Comparison of ENCODE assay signal across 13 mouse cellular contexts in genomic region chr11:100886188-100886740, GRCm38 (mm10). TPM values are rescaled to one million over a fixed set of nuclear protein-coding genes. Genes with fewer than 3 reads are reported as not detected.
A peak's percentile ranks its signal among the peaks of the same experiment; 100 is the strongest.
DNase-seq lines count a peak whose midpoint lies in the region; ATAC-seq and TF ChIP-seq lines count a peak whose summit lies in the region.
"Had no signal": no experiment of that assay in that cellular context is flagged by ENCODE, and none has a peak within 500 bp of the region (broad histone marks: within the 10 kb centered on the region; RNA-seq: fewer than 3 reads in every experiment).

No protein-coding gene starts in this region.

- peak overlapping the region; percentile 22; the same call in 1 of the 2 replicates for H3K4me2 ChIP-seq in heart, embryonic 11.5 days
- H3K4me2 ChIP-seq in liver, embryonic 15.5 days = peak overlapping the region; percentile 54

- peaks cover 2% of the 10 kb centered on the region for H3K36me3 ChIP-seq in heart, embryonic 11.5 days (ENCODE audit: control insufficient read depth, insufficient read depth, low read length)
- H3K36me3 ChIP-seq in G1E (replicated peaks) = peaks cover 96% of the 10 kb centered on the region
- H3K36me3 ChIP-seq in erythroblast, embryonic 14.5 days (ENCODE audit: control insufficient read depth) = peaks cover 81% of the 10 kb centered on the region
- peaks cover 48% of the 10 kb centered on the region for H3K36me3 ChIP-seq in liver, embryonic 15.5 days (replicated peaks)

- H3K9ac ChIP-seq in heart, embryonic 11.5 days (ENCODE audit: low read depth, low read length) = peak overlapping the region; percentile 39; the same call in 1 of the 2 replicates
- peak overlapping the region; percentile 7; the same call in 1 of the 2 replicates for H3K9ac ChIP-seq in liver, embryonic 15.5 days

- DNase-seq in heart, postnatal 4 days = no peak
- DNase-seq in G1E (ENCODE audit: low spot score) = no peak
- no peak for DNase-seq in left cerebral cortex, postnatal 25 days (ENCODE audit: low spot score in 2 of 2)
- DNase-seq in urinary bladder, postnatal 25 days (ENCODE audit: low spot score) = no peak
- DNase-seq in adrenal gland, postnatal 4 days (ENCODE audit: low spot score in 2 of 2) = no peak
- DNase-seq: heart, postnatal 36 days; kidney, adult 8-10 months; layer of hippocampus, adult 9-11 months; thymus, postnatal 25 days had no signal

- intact Hi-C loops in left cerebral cortex, postnatal 25 days (cut with DNase I) = no loop called here

- peaks cover 27% of the 10 kb centered on the region for H3K4me1 ChIP-seq in heart, embryonic 11.5 days (ENCODE audit: control insufficient read depth, insufficient read depth, low read length)
- H3K4me1 ChIP-seq in G1E (ENCODE audit: insufficient read depth, low read depth, low read length) = peaks cover 98% of the 10 kb centered on the region
- H3K4me1 ChIP-seq in erythroblast, embryonic 14.5 days (ENCODE audit: control insufficient read depth) = peaks cover 81% of the 10 kb centered on the region
- peaks cover 80% of the 10 kb centered on the region for H3K4me1 ChIP-seq in liver, embryonic 15.5 days (replicated peaks)

- peak overlapping the region; percentile 82 for H3K27ac ChIP-seq in heart, embryonic 11.5 days (ENCODE audit: low read depth, low read length)
- H3K27ac ChIP-seq in liver, embryonic 15.5 days (replicated peaks) = peak overlapping the region; percentile 83

- no peaks in the 10 kb centered on the region for H3K9me3 ChIP-seq in heart, embryonic 11.5 days (replicated peaks; ENCODE audit: control insufficient read depth, low read length)
- H3K9me3 ChIP-seq in G1E (replicated peaks) = no peaks in the 10 kb centered on the region
- no peaks in the 10 kb centered on the region for H3K9me3 ChIP-seq in erythroblast, embryonic 14.5 days (ENCODE audit: control insufficient read depth, low read length)
- H3K9me3 ChIP-seq in liver, embryonic 15.5 days (replicated peaks) = no peaks in the 10 kb centered on the region

- H3K4me3 ChIP-seq in heart, embryonic 11.5 days (ENCODE audit: low read depth, low read length) = no peak overlapping the region
- peak overlapping the region; percentile 48; the same call in 1 of the 2 replicates for H3K4me3 ChIP-seq in G1E (ENCODE audit: low read depth, low read length)
- H3K4me3 ChIP-seq in erythroblast, embryonic 14.5 days (replicated peaks) = peak overlapping the region; percentile 15
- H3K4me3 ChIP-seq in liver, embryonic 15.5 days (replicated peaks) = no peak overlapping the region

- TF ChIP-seq CTCF in G1E (IDR thresholded peaks at IDR 0.05; ENCODE audit: low read depth, low read length) = no peak

- ATAC-seq in heart, embryonic 11.5 days (replicated peaks; ENCODE audit: insufficient number of reproducible peaks, low FRiP score, low TSS enrichment) = peak; percentile 91
- peak; percentile 22; the same call in 1 of the 2 replicates for ATAC-seq in G1E (ENCODE audit: extremely low read depth, insufficient number of reproducible peaks, low FRiP score, poor library complexity, severe bottlenecking)
- peak; percentile 87 for ATAC-seq in liver, embryonic 15.5 days (ENCODE audit: insufficient read depth)
- ATAC-seq: forebrain, embryonic 16.5 days had no signal

- 18% methylated on average over 8 of the region's 8 CpGs for WGBS in heart, embryonic 11.5 days (ENCODE audit: insufficient replicate concordance)
- WGBS in liver, embryonic 15.5 days (ENCODE audit: insufficient replicate concordance) = 16% methylated on average over 8 of the region's 8 CpGs

- H3K27me3 ChIP-seq in heart, embryonic 11.5 days (ENCODE audit: control insufficient read depth, insufficient read depth, low read length) = no peaks in the 10 kb centered on the region
- H3K27me3 ChIP-seq in G1E (ENCODE audit: insufficient read depth, low read length) = no peaks in the 10 kb centered on the region
- no peaks in the 10 kb centered on the region for H3K27me3 ChIP-seq in erythroblast, embryonic 14.5 days (ENCODE audit: control insufficient read depth)
- no peaks in the 10 kb centered on the region for H3K27me3 ChIP-seq in liver, embryonic 15.5 days

RNA-seq across cellular contexts. Expression of gene Stat5a, which starts 27.1 kb away (rescaled TPM):
- 5.6 and 5.9 TPM in 2 replicates for polyA plus RNA-seq in heart, embryonic 11.5 days (2014; fragmentation: Nextera tagmentation; extraction: Ambion mirVana)
- total RNA-seq in heart, postnatal 4 days (2021) = 10 to 100 TPM; 15.7 to 17.4 TPM
- total RNA-seq in G1E (2014; fragmentation: Nextera tagmentation) (161 and 162 TPM in 2 replicates), G1E (2017) (106 and 112 TPM in 2 replicates)
- polyA plus RNA-seq in G1E (2012) = 157 and 161 TPM in 2 replicates
- polyA plus RNA-seq in erythroblast, embryonic 14.5 days (2012) = 0.17 and 0.25 TPM in 2 replicates
- 8.2 and 8.7 TPM in 2 replicates for polyA plus RNA-seq in liver, embryonic 15.5 days (2015; fragmentation: Nextera tagmentation; extraction: Ambion mirVana)
- total RNA-seq in left cerebral cortex, postnatal 25 days (2021) = 1 to 10 TPM; 2.1 to 2.2 TPM
- total RNA-seq in adrenal gland, postnatal 4 days (2021) = 10 to 100 TPM; 34.1 to 42.1 TPM

RNA-seq across cellular contexts. Expression of gene Stat5b, which starts 35.7 kb away (rescaled TPM):
- 26.4 and 32.0 TPM in 2 replicates for polyA plus RNA-seq in heart, embryonic 11.5 days (2014; fragmentation: Nextera tagmentation; extraction: Ambion mirVana)
- total RNA-seq in heart, postnatal 4 days (2021) = 10 to 100 TPM; 45.4 to 52.4 TPM
- total RNA-seq in G1E (2014; fragmentation: Nextera tagmentation) (91.4 and 93.0 TPM in 2 replicates), G1E (2017) (52.2 and 55.9 TPM in 2 replicates)
- polyA plus RNA-seq in G1E (2012) = 65.8 and 73.5 TPM in 2 replicates
- 0.67 and 0.90 TPM in 2 replicates for polyA plus RNA-seq in erythroblast, embryonic 14.5 days (2012)
- 20.6 and 22.5 TPM in 2 replicates for polyA plus RNA-seq in liver, embryonic 15.5 days (2015; fragmentation: Nextera tagmentation; extraction: Ambion mirVana)
- total RNA-seq in left cerebral cortex, postnatal 25 days (2021) = 10 to 100 TPM; 20.1 to 23.1 TPM
- total RNA-seq in adrenal gland, postnatal 4 days (2021) = 10 to 100 TPM; 68.2 to 68.7 TPM

RNA-seq across cellular contexts. Expression of gene Stat3, which starts 53.1 kb away (rescaled TPM):
- 45.0 and 49.0 TPM in 2 replicates for polyA plus RNA-seq in heart, embryonic 11.5 days (2014; fragmentation: Nextera tagmentation; extraction: Ambion mirVana)
- 100 to 1,000 TPM; 111 to 115 TPM for total RNA-seq in heart, postnatal 4 days (2021)
- 81.1 and 87.5 TPM in 2 replicates for total RNA-seq in G1E (2014; fragmentation: Nextera tagmentation)
- 69.3 and 70.3 TPM in 2 replicates for total RNA-seq in G1E (2017)
- polyA plus RNA-seq in G1E (2012) = 42.1 and 63.5 TPM in 2 replicates
- 0.96 and 1.2 TPM in 2 replicates for polyA plus RNA-seq in erythroblast, embryonic 14.5 days (2012)
- polyA plus RNA-seq in liver, embryonic 15.5 days (2015; fragmentation: Nextera tagmentation; extraction: Ambion mirVana) = 35.5 and 40.0 TPM in 2 replicates
- total RNA-seq in left cerebral cortex, postnatal 25 days (2021) = 10 to 100 TPM; 44.1 to 45.0 TPM
- 10 to 100 TPM; 72.8 to 74.9 TPM for total RNA-seq in adrenal gland, postnatal 4 days (2021)

Comparison
In these comparisons a context has a peak if more than half of its experiments do, and no peak if none do; other contexts are left out.
1. ATAC-seq: peak in every context shown above with its lines; median percentile 91 in heart, embryonic 11.5 days; 87 in liver, embryonic 15.5 days; 22 in G1E.
2. H3K4me3 ChIP-seq: peak in G1E (single experiment) and erythroblast, embryonic 14.5 days (single experiment); none in heart, embryonic 11.5 days (single experiment) and liver, embryonic 15.5 days (single experiment).
3. RNA of gene Stat5a, which starts 27.1 kb away (total RNA-seq): 106 to 162 TPM in G1E, 34.1 to 42.1 TPM in adrenal gland, postnatal 4 days and 15.7 to 17.4 TPM in heart, postnatal 4 days; 2.1 to 2.2 TPM in left cerebral cortex, postnatal 25 days; every median in the first group is over 4 times any median in the second.